Mouse (Mus musculus): ENCODE measurements around the gene Ntn1.

DNA sequence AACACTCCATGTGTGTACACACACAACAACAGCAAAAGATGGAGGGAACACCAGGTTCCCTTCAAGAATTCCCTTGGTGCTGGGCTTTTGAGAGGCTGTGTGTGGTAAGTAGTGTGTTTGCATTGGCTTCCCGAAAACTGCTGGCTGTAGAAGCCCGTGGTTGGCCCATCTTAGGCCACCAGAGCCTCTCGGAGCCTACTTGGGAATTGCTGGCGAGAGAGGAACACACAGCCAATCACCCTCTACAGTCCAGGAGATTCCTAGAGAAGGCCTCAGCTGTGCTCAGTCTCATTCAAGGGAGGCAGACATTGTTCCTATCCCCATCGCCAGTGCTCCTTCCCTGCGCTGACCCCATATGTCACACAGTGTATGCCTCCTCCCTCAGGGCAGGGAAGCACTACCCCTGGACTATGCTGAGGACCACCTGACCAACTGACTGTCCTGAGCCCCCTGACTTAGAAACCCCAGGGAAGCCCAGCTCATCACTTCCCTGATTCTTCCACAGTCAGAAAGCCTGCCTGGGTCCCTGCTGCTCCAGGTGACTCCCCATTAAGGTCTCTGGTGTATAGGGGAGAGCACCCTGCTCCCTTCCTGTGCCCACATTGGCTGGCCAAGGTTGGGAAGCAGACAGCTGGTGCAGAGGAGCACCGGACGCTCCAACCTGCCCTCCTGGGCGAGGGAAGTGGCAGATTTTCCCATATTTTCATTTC is 186.0 kb downstream of the Ntn1 start:
- TF ChIP-seq MYOD1 (IDR thresholded peaks at IDR 0.05; ENCODE audit: control insufficient read depth in 1 of 3, insufficient read length in 2 of 3, low read depth in 2 of 3): no peak
- TF ChIP-seq POLR2A (IDR thresholded peaks at IDR 0.05; ENCODE audit: insufficient read length, low read depth): no peak
- TF ChIP-seq USF1 (IDR thresholded peaks at IDR 0.05; ENCODE audit: low read depth): no peak
- no peak for TF ChIP-seq TCF3 (IDR thresholded peaks at IDR 0.05; ENCODE audit: insufficient read length, low read depth)
- TF ChIP-seq SRF (IDR thresholded peaks at IDR 0.05; ENCODE audit: control insufficient read depth, insufficient read length, low read depth): no peak
- no peak for TF ChIP-seq POLR2AphosphoS2 (IDR thresholded peaks at IDR 0.05; ENCODE audit: insufficient read length, low read depth)
- no peak for TF ChIP-seq MYOG (IDR thresholded peaks at IDR 0.05; ENCODE audit: control insufficient read depth in 1 of 3, insufficient read depth in 1 of 3, insufficient read length in 2 of 3, low read depth in 2 of 3)

Data from myocyte (in vitro differentiated cells).